Mouse (Mus musculus) heart, embryonic 13.5 days (tissue): ENCODE measurements around the gene Sall4. TPM values are rescaled to one million over a fixed set of nuclear protein-coding genes. Genes with fewer than 3 reads are reported as not detected.
A peak's percentile ranks its signal among the peaks of the same experiment; 100 is the strongest.

Experiments
- ATAC-seq: fragments of 200-750 bp; cut with Nextera tagmentation; 2 replicates; pipeline ENCODE4 v1.8.0; 2017; ENCODE audit warnings: moderate TSS enrichment; ENCODE audit not compliant: insufficient number of reproducible peaks, low FRiP score, low TSS enrichment; ENCODE audit errors: extremely low read depth
- H3K27ac ChIP-seq: fragments of 300-500 bp; sonication (generic); replicated peaks from 2 replicates; pipeline ENCODE4 v1.5.1; 2015; ENCODE audit warnings: moderate library complexity, mild to moderate bottlenecking, inconsistent platforms
- H3K27me3 ChIP-seq: fragments of 300-500 bp; sonication (generic); replicated peaks from 2 replicates; pipeline ENCODE4 v1.6.1; 2015; ENCODE audit warnings: mild to moderate bottlenecking, inconsistent platforms
- H3K36me3 ChIP-seq: fragments of 300-500 bp; sonication (generic); 2 replicates; pipeline ENCODE4 v1.6.1; 2015; ENCODE audit warnings: mild to moderate bottlenecking, inconsistent platforms
- H3K4me1 ChIP-seq: fragments of 300-500 bp; sonication (generic); 2 replicates; pipeline ENCODE4 v1.6.1; 2015; ENCODE audit warnings: inconsistent platforms
- H3K4me2 ChIP-seq: fragments of 300-500 bp; sonication (generic); 2 replicates; pipeline ENCODE4 v1.6.1; 2015; ENCODE audit warnings: inconsistent platforms, mild to moderate bottlenecking, moderate library complexity
- H3K4me3 ChIP-seq: fragments of 300-500 bp; sonication (generic); 2 replicates; pipeline ENCODE4 v1.5.1; 2015; ENCODE audit warnings: moderate library complexity, mild to moderate bottlenecking, inconsistent platforms
- H3K9ac ChIP-seq: fragments of 300-500 bp; sonication (generic); 2 replicates; pipeline ENCODE4 v1.6.1; 2015; ENCODE audit warnings: inconsistent platforms, mild to moderate bottlenecking, moderate library complexity
- H3K9me3 ChIP-seq: fragments of 300-500 bp; sonication (generic); 2 replicates; pipeline ENCODE4 v1.6.1; 2016; ENCODE audit warnings: inconsistent platforms
- WGBS: fragments of 180-500 bp; shearing (Covaris S2); methylation state at CpG from one replicate; pipeline ENCODE4 v1.1.7; 2015; ENCODE audit warnings: mixed read lengths; 5-methylcytosine and 5-hydroxymethylcytosine counted together
- polyA plus RNA-seq: library from polyadenylated mRNA; unstranded; fragments of >200 nt; fragmentation: Nextera tagmentation; extraction: Ambion mirVana; gene quantifications from 2 replicates; pipeline ENCODE4 v1.2.1, GENCODE M21; 2015

Gene Sall4
- polyA plus RNA-seq: 1.1 and 1.5 TPM in 2 replicates

GRCm38 (mm10) chr2:168767582-168767981 is at the start of gene Sall4:
TSS of gene Sall4 (minus strand) at chr2:168767943.
- Histone ChIP-seq H3K36me3 (no peaks in the 10 kb centered on the region), H3K9ac (peak within 1 kb of the TSS; percentile 84), H3K4me1 (peaks cover 22% of the 10 kb centered on the region), H3K27me3 (peaks cover 77% of the 10 kb centered on the region), H3K9me3 (no peaks in the 10 kb centered on the region), H3K4me3 (peak within 1 kb of the TSS; percentile 69), H3K27ac (peak within 1 kb of the TSS; percentile 69), H3K4me2 (peak within 1 kb of the TSS; percentile 91)
- 13% methylated on average over 10 of the region's 10 CpGs for WGBS
- no peak for ATAC-seq

- H3K4me2 ChIP-seq: no peak overlapping the region
- no peak overlapping the region for H3K4me3 ChIP-seq
- H3K27ac ChIP-seq: no peak overlapping the region
- ATAC-seq: no peak
- H3K9me3 ChIP-seq: no peaks in the 10 kb centered on the region
- H3K9ac ChIP-seq: no peak overlapping the region
- peaks cover 22% of the 10 kb centered on the region for H3K27me3 ChIP-seq
- H3K36me3 ChIP-seq: no peaks in the 10 kb centered on the region
- no peaks in the 10 kb centered on the region for H3K4me1 ChIP-seq
- 41% methylated on average over 6 of the region's 6 CpGs for WGBS
Measured at GRCm38 (mm10) chr2:168813243-168813642, 45.5 kb upstream of the Sall4 start.

GRCm38 (mm10) chr2:168809895-168810294 is 42.2 kb upstream of the Sall4 start:
- ATAC-seq: no peak
- H3K36me3 ChIP-seq: no peaks in the 10 kb centered on the region
- no peaks in the 10 kb centered on the region for H3K4me1 ChIP-seq
- no peak overlapping the region for H3K27ac ChIP-seq
- peaks cover 21% of the 10 kb centered on the region for H3K27me3 ChIP-seq
- no peaks in the 10 kb centered on the region for H3K9me3 ChIP-seq
- H3K4me3 ChIP-seq: no peak overlapping the region
- WGBS: 16% methylated on average over 14 of the region's 14 CpGs
- H3K4me2 ChIP-seq: peak overlapping the region; percentile 51
- H3K9ac ChIP-seq: 0 out of 2 replicates have a peak overlapping the region, but pooled peaks have one; percentile 47

GRCm38 (mm10) chr2:168807681-168808080 is 39.9 kb upstream of the Sall4 start:
- H3K27me3 ChIP-seq: peaks cover 21% of the 10 kb centered on the region

GRCm38 (mm10) chr2:168803849-168804248 is 36.1 kb upstream of the Sall4 start:
- H3K9ac ChIP-seq: no peak overlapping the region
- no peaks in the 10 kb centered on the region for H3K36me3 ChIP-seq
- no peaks in the 10 kb centered on the region for H3K27me3 ChIP-seq
- H3K9me3 ChIP-seq: no peaks in the 10 kb centered on the region
- no peak for ATAC-seq
- H3K27ac ChIP-seq: no peak overlapping the region
- WGBS: 72% methylated on average over 4 of the region's 4 CpGs
- no peak overlapping the region for H3K4me2 ChIP-seq
- H3K4me1 ChIP-seq: no peaks in the 10 kb centered on the region
- H3K4me3 ChIP-seq: no peak overlapping the region

More at GRCm38 (mm10) chr2:168807681-168808080, 39.9 kb upstream of the Sall4 start:
- ATAC-seq: no peak
- Histone ChIP-seq H3K4me2 (no peak overlapping the region), H3K4me1 (no peaks in the 10 kb centered on the region), H3K27ac (no peak overlapping the region), H3K9me3 (no peaks in the 10 kb centered on the region), H3K9ac (no peak overlapping the region), H3K4me3 (no peak overlapping the region), H3K36me3 (no peaks in the 10 kb centered on the region)
- 53% methylated on average over 4 of the region's 4 CpGs for WGBS

GRCm38 (mm10) chr2:168799326-168799725 is 31.6 kb upstream of the Sall4 start:
- WGBS: 70% methylated on average over 12 of the region's 12 CpGs
- Histone ChIP-seq H3K4me2 (no peak overlapping the region), H3K4me3 (no peak overlapping the region), H3K9me3 (no peaks in the 10 kb centered on the region), H3K9ac (no peak overlapping the region), H3K36me3 (no peaks in the 10 kb centered on the region), H3K27me3 (no peaks in the 10 kb centered on the region), H3K27ac (no peak overlapping the region), H3K4me1 (no peaks in the 10 kb centered on the region)
- no peak for ATAC-seq

- Histone ChIP-seq H3K4me3 (no peak overlapping the region), H3K27ac (no peak overlapping the region), H3K27me3 (no peaks in the 10 kb centered on the region), H3K9ac (no peak overlapping the region), H3K9me3 (no peaks in the 10 kb centered on the region), H3K4me2 (no peak overlapping the region), H3K4me1 (no peaks in the 10 kb centered on the region), H3K36me3 (no peaks in the 10 kb centered on the region)
- no peak for ATAC-seq
- WGBS: 67% methylated on average over 7 of the region's 7 CpGs
Measured at GRCm38 (mm10) chr2:168798921-168799320, 31.2 kb upstream of the Sall4 start.

GRCm38 (mm10) chr2:168791115-168791802 is 23.5 kb upstream of the Sall4 start:
- H3K36me3 ChIP-seq: no peaks in the 10 kb centered on the region
- no peak for ATAC-seq
- H3K9ac ChIP-seq: no peak overlapping the region
- H3K9me3 ChIP-seq: no peaks in the 10 kb centered on the region
- H3K27ac ChIP-seq: no peak overlapping the region
- 67% methylated on average over 4 of the region's 4 CpGs for WGBS
- no peak overlapping the region for H3K4me3 ChIP-seq
- no peak overlapping the region for H3K4me2 ChIP-seq
- H3K27me3 ChIP-seq: no peaks in the 10 kb centered on the region
- H3K4me1 ChIP-seq: no peaks in the 10 kb centered on the region

GRCm38 (mm10) chr2:168786174-168786573 is 18.4 kb upstream of the Sall4 start:
- WGBS: 89% methylated on average over 9 of the region's 9 CpGs
- no peak overlapping the region for H3K27ac ChIP-seq
- H3K9ac ChIP-seq: no peak overlapping the region
- no peak for ATAC-seq
- H3K4me3 ChIP-seq: no peak overlapping the region
- H3K4me2 ChIP-seq: no peak overlapping the region
- H3K4me1 ChIP-seq: no peaks in the 10 kb centered on the region
- H3K27me3 ChIP-seq: 0 out of 2 replicates have a peak, but pooled peaks cover under 1% of the 10 kb centered on the region
- no peaks in the 10 kb centered on the region for H3K9me3 ChIP-seq
- no peaks in the 10 kb centered on the region for H3K36me3 ChIP-seq

GRCm38 (mm10) chr2:168780596-168780995 is 12.9 kb upstream of the Sall4 start:
- H3K4me1 ChIP-seq: peaks cover 5% of the 10 kb centered on the region
- no peak overlapping the region for H3K4me3 ChIP-seq
- H3K4me2 ChIP-seq: no peak overlapping the region
- H3K27ac ChIP-seq: no peak overlapping the region
- H3K9ac ChIP-seq: no peak overlapping the region
- H3K27me3 ChIP-seq: 0 out of 2 replicates have a peak, but pooled peaks cover 4% of the 10 kb centered on the region
- H3K9me3 ChIP-seq: no peaks in the 10 kb centered on the region
- ATAC-seq: no peak
- WGBS: 40% methylated on average over 9 of the region's 9 CpGs
- no peaks in the 10 kb centered on the region for H3K36me3 ChIP-seq

- Histone ChIP-seq H3K27me3 (0 out of 2 replicates have a peak, but pooled peaks cover 4% of the 10 kb centered on the region), H3K4me2 (no peak overlapping the region), H3K36me3 (no peaks in the 10 kb centered on the region), H3K4me1 (peaks cover 5% of the 10 kb centered on the region), H3K4me3 (no peak overlapping the region), H3K9me3 (no peaks in the 10 kb centered on the region), H3K9ac (no peak overlapping the region), H3K27ac (no peak overlapping the region)
- WGBS: 21% methylated on average over 9 of the region's 9 CpGs
- no peak for ATAC-seq
Measured at GRCm38 (mm10) chr2:168780024-168780423, 12.3 kb upstream of the Sall4 start.

- Histone ChIP-seq H3K36me3 (no peaks in the 10 kb centered on the region), H3K27ac (no peak overlapping the region), H3K9ac (no peak overlapping the region), H3K4me3 (no peak overlapping the region), H3K9me3 (no peaks in the 10 kb centered on the region), H3K27me3 (peaks cover 7% of the 10 kb centered on the region; the same call in 1 of the 2 replicates), H3K4me1 (peaks cover 5% of the 10 kb centered on the region), H3K4me2 (no peak overlapping the region)
- ATAC-seq: no peak
Measured at GRCm38 (mm10) chr2:168777481-168777880, 9.7 kb upstream of the Sall4 start.
